Mouse (Mus musculus) small intestine, adult 2 months (tissue): ENCODE data around the gene Zfp319. TPM values are rescaled to one million over a fixed set of nuclear protein-coding genes. Genes with fewer than 3 reads are reported as not detected.

ENCODE experiments used
- H3K27ac ChIP-seq: fragments of 200-500 bp; 2 replicates; pipeline ENCODE4 v1.5.1; 2012; ENCODE audit warnings: low read depth, low read length, control low read depth, inconsistent platforms; ENCODE audit not compliant: insufficient read depth
- H3K27me3 ChIP-seq: fragments of 200-500 bp; 2 replicates; pipeline ENCODE4 v1.6.1; 2012; ENCODE audit warnings: mild to moderate bottlenecking, moderate library complexity, low read length, inconsistent platforms; ENCODE audit not compliant: control insufficient read depth, insufficient read depth
- H3K36me3 ChIP-seq: fragments of 200-500 bp; 2 replicates; pipeline ENCODE4 v1.6.1; 2012; ENCODE audit warnings: mild to moderate bottlenecking, low read length, control low read depth, inconsistent platforms; ENCODE audit not compliant: control insufficient read depth, insufficient read depth
- H3K4me1 ChIP-seq: fragments of 200-500 bp; 2 replicates; pipeline ENCODE4 v1.6.1; 2012; ENCODE audit warnings: low read length, inconsistent platforms, mixed read lengths; ENCODE audit not compliant: control insufficient read depth, insufficient read depth, insufficient read length
- H3K4me3 ChIP-seq: fragments of 200-500 bp; 2 replicates; pipeline ENCODE4 v1.5.1; 2012; ENCODE audit warnings: low read depth, mild to moderate bottlenecking, control low read depth, inconsistent platforms, low read length, moderate library complexity
- CTCF ChIP-seq: fragments of 200-500 bp; IDR thresholded peaks from 2 replicates; pipeline ENCODE4 v1.5.1; 2012; ENCODE audit warnings: low read depth, mild to moderate bottlenecking, control low read depth, inconsistent platforms, low read length, moderate library complexity, mixed read lengths; ENCODE audit not compliant: insufficient replicate concordance, insufficient read length; ENCODE audit errors: extremely low read depth
- POLR2A ChIP-seq: fragments of 200-500 bp; IDR thresholded peaks from 2 replicates; pipeline ENCODE4 v1.6.1; 2012; ENCODE audit warnings: low read depth, mild to moderate bottlenecking, control low read depth, inconsistent platforms, low read length, moderate library complexity
- WGBS: fragments of 180-500 bp; shearing (Covaris S2); methylation state at CpG from one replicate; pipeline ENCODE4 v1.1.7; 2018; 5-methylcytosine and 5-hydroxymethylcytosine counted together
- polyA plus RNA-seq: library from polyadenylated mRNA; depleted of rRNA; stranded (reverse); fragments of >200 nt; gene quantifications from 2 replicates; pipeline ENCODE4 v1.2.3, GENCODE M21; 2012

Gene Zfp319
- polyA plus RNA-seq, 1 experiment: 8.7 TPM

DNA sequence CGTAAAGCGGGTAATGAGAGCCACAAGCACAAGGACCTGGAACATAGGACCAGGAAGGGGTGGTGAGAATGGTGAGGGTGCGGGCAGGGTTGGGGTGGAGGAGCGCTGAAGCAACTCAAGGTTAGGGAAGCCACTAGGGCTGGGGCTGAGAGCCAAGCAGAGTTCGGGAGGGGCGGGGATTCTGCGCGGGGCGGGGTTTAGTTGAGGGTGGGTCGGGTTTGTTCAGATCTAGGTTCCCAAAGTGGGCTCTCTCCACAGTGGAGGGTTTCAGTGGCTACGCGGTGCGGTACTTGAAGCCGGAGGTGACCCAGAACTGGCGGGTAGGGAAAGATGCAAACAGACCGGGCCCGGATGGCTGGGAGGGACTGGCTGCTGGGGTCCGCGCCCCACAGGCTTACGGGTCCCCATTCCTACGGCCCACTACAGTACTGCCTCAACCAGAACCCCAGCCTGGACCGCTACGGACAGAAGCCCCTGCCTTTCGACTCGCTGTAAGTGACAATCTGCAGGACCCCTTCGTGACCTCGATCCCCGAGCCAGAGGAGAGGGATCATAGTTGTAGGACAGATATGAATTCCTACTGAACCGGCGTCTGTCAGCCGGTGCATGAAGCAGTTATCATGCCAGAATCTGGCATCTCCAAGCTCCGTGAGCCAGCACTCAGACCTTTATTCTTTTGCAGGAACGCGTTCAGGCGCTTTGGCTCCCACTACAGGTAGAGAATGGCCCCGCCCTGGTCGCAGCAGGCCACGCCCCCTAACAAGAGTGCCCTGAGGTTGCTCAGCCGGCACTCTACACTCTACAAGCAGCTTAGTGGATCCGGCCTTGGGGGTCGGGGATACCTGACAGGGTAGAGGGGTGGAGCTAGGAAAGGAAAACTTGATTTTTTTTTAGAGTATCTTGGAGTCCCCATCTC, 11.3 kb downstream of the Zfp319 start:
- Histone ChIP-seq H3K4me3 (peak overlapping the region; percentile 53), H3K27me3 (no peaks in the 10 kb centered on the region), H3K27ac (no peak overlapping the region), H3K36me3 (0 out of 2 replicates have a peak, but pooled peaks cover 3% of the 10 kb centered on the region), H3K4me1 (peaks cover 3% of the 10 kb centered on the region)
- no peak for TF ChIP-seq POLR2A
- TF ChIP-seq CTCF: peak; percentile 48; the same call in 1 of the 2 replicates
- WGBS: 3% methylated on average over 41 of the region's 41 CpGs

DNA sequence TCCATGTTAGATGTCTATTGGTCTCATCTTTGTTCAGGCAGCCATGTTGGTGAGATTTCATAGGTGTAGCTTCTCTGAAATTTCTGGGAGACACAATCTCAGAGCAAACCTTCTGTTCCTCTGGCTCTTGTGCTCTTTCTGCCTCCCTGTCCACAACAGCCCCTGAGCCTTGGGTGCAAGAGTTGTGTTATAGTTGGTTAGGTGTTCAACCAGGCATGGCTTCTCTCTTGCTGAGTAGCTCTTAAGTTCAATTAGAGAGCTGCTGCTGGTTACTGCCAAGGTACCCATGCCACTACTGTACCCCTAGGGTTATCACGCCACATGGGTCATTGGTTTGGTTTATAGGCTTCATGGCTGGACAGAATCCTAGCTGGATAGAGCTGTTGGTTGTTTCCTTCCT, 16.4 kb downstream of the Zfp319 start:
- H3K4me1 ChIP-seq: peaks cover under 1% of the 10 kb centered on the region; the same call in 1 of the 2 replicates
- no peak overlapping the region for H3K4me3 ChIP-seq
- H3K27me3 ChIP-seq: no peaks in the 10 kb centered on the region
- no peaks in the 10 kb centered on the region for H3K36me3 ChIP-seq
- no peak overlapping the region for H3K27ac ChIP-seq
- WGBS: 88% methylated on average over 1 of the region's 1 CpGs
- TF ChIP-seq CTCF (no peak), POLR2A (no peak)

GRCm38 (mm10) chr8:95314707-95315106, 17.0 kb downstream of the Zfp319 start:
- TF ChIP-seq POLR2A (no peak), CTCF (no peak)
- no peak overlapping the region for H3K4me3 ChIP-seq
- no peaks in the 10 kb centered on the region for H3K36me3 ChIP-seq
- H3K27me3 ChIP-seq: no peaks in the 10 kb centered on the region
- no peak overlapping the region for H3K27ac ChIP-seq
- WGBS: 33% methylated on average over 2 of the region's 2 CpGs
- no peaks in the 10 kb centered on the region for H3K4me1 ChIP-seq

GRCm38 (mm10) chr8:95313857-95314256, 17.9 kb downstream of the Zfp319 start:
- H3K4me1 ChIP-seq: no peaks in the 10 kb centered on the region
- no peak overlapping the region for H3K4me3 ChIP-seq
- no peaks in the 10 kb centered on the region for H3K36me3 ChIP-seq
- H3K27ac ChIP-seq: no peak overlapping the region
- no peaks in the 10 kb centered on the region for H3K27me3 ChIP-seq
- WGBS: 78% methylated on average over 6 of the region's 6 CpGs
- no peak for TF ChIP-seq CTCF
- no peak for TF ChIP-seq POLR2A

GRCm38 (mm10) chr8:95312836-95313235, 18.9 kb downstream of the Zfp319 start:
- H3K4me1 ChIP-seq: no peaks in the 10 kb centered on the region
- no peak overlapping the region for H3K27ac ChIP-seq
- no peaks in the 10 kb centered on the region for H3K36me3 ChIP-seq
- no peaks in the 10 kb centered on the region for H3K27me3 ChIP-seq
- H3K4me3 ChIP-seq: no peak overlapping the region
- 60% methylated on average over 18 of the region's 18 CpGs for WGBS
- TF ChIP-seq CTCF (no peak), POLR2A (no peak)

DNA sequence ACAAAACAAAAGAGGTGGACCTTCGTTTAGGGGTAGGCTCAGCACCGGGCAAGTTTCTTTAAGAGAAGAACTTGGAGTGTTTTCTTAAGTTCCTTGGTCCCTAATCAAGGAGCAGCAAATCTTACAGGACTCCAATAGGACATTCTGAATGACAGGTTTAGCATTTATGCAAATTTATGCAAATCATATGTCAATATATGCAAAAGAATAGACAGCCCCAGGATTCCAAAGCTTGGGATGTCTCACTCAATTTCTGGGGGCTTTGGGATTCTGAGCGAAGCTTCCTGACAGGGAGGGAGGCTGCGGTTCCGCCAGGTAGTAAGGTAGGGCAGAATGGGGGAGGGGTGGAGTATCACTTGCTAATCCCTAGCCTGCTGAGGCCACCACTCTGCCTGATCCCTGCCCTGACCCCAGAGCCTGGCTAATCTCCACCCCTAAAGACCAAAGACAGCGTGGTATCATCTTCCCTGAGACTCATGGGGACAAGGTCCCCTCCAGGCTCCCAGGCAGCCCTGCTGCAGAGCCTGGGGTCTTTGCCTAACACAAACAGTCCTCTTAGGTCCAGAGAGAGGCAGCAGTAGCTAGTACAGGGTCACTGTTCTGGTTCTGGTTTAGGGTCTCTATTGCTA, 21.3 kb downstream of the Zfp319 start, which contains the start of gene Tepp:
Gene Tepp (plus strand): TSS at position 225 of the 629 bp plus-strand sequence.
- Histone ChIP-seq H3K27me3 (no peaks in the 10 kb centered on the region), H3K4me3 (no peak within 1 kb of the TSS), H3K36me3 (no peaks in the 10 kb centered on the region), H3K4me1 (no peaks in the 10 kb centered on the region), H3K27ac (no peak within 1 kb of the TSS)
- no peak for TF ChIP-seq CTCF
- TF ChIP-seq POLR2A: no peak
- 56% methylated on average over 6 of the region's 6 CpGs for WGBS

- TF ChIP-seq CTCF (no peak), POLR2A (no peak)
- Histone ChIP-seq H3K27ac (no peak within 1 kb of the TSS), H3K4me3 (no peak within 1 kb of the TSS), H3K27me3 (no peaks in the 10 kb centered on the region), H3K36me3 (no peaks in the 10 kb centered on the region), H3K4me1 (no peaks in the 10 kb centered on the region)
- 48% methylated on average over 6 of the region's 6 CpGs for WGBS
Observed at GRCm38 (mm10) chr8:95306431-95306830, 25.3 kb downstream of the Zfp319 start, which contains the start of gene Cngb1. Cngb1 (minus strand) TSS chr8:95306585.
